Mouse (Mus musculus) cortical plate, adult 2 months (tissue): ENCODE measurements around the gene Dgkg. TPM values are rescaled to one million over a fixed set of nuclear protein-coding genes. Genes with fewer than 3 reads are reported as not detected.

ENCODE experiments used
- H3K27ac ChIP-seq: fragments of 200-500 bp; 2 replicates; pipeline ENCODE4 v1.5.1; 2012; ENCODE audit warnings: low read length, control low read depth, inconsistent platforms; ENCODE audit not compliant: insufficient read depth
- H3K4me1 ChIP-seq: fragments of 200-500 bp; 2 replicates; pipeline ENCODE4 v1.6.1; 2011; ENCODE audit warnings: low read length; ENCODE audit not compliant: control insufficient read depth, insufficient read depth
- H3K4me3 ChIP-seq: fragments of 200-500 bp; 2 replicates; pipeline ENCODE4 v1.5.1; 2011; ENCODE audit warnings: mild to moderate bottlenecking, low read length, control low read depth; ENCODE audit not compliant: insufficient read depth
- CTCF ChIP-seq: fragments of 200-500 bp; IDR thresholded peaks from 2 replicates; pipeline ENCODE4 v1.5.1; 2011; ENCODE audit warnings: mild to moderate bottlenecking, control low read depth, low read length; ENCODE audit not compliant: insufficient read depth; ENCODE audit errors: extremely low read depth
- POLR2A ChIP-seq: fragments of 200-500 bp; IDR thresholded peaks from 2 replicates; pipeline ENCODE4 v1.6.1; 2011; ENCODE audit warnings: mild to moderate bottlenecking, low read length, control low read depth; ENCODE audit not compliant: insufficient read depth; ENCODE audit errors: extremely low read depth
- polyA plus RNA-seq: library from polyadenylated mRNA; depleted of rRNA; stranded (reverse); fragments of >200 nt; gene quantifications from 2 replicates; pipeline ENCODE4 v1.2.3, GENCODE M21; 2012

Dgkg gene
- polyA plus RNA-seq, 1 experiment: 14.0 TPM

- H3K4me3 ChIP-seq: no peak overlapping the region
- TF ChIP-seq CTCF (no peak), POLR2A (no peak)
- H3K27ac ChIP-seq: no peak overlapping the region
- H3K4me1 ChIP-seq: no peaks in the 10 kb centered on the region; the same call in 1 of the 2 replicates
These were observed 31.0 kb downstream of the Dgkg start for GRCm38 (mm10) chr16:22625987-22626386.

GRCm38 (mm10) chr16:22625412-22625811 lies 31.6 kb downstream of the Dgkg start:
- Histone ChIP-seq H3K4me3 (no peak overlapping the region), H3K4me1 (no peaks in the 10 kb centered on the region; the same call in 1 of the 2 replicates), H3K27ac (no peak overlapping the region)
- TF ChIP-seq CTCF: no peak
- no peak for TF ChIP-seq POLR2A

GRCm38 (mm10) chr16:22622286-22622685 lies 34.7 kb downstream of the Dgkg start:
- TF ChIP-seq CTCF (no peak), POLR2A (no peak)
- Histone ChIP-seq H3K4me3 (no peak overlapping the region), H3K4me1 (peaks cover 6% of the 10 kb centered on the region), H3K27ac (no peak overlapping the region)

- no peak for TF ChIP-seq CTCF
- TF ChIP-seq POLR2A: no peak
- H3K27ac ChIP-seq: no peak overlapping the region
- peaks cover 6% of the 10 kb centered on the region for H3K4me1 ChIP-seq
These were observed 35.6 kb downstream of the Dgkg start for GRCm38 (mm10) chr16:22621299-22621920.

DNA sequence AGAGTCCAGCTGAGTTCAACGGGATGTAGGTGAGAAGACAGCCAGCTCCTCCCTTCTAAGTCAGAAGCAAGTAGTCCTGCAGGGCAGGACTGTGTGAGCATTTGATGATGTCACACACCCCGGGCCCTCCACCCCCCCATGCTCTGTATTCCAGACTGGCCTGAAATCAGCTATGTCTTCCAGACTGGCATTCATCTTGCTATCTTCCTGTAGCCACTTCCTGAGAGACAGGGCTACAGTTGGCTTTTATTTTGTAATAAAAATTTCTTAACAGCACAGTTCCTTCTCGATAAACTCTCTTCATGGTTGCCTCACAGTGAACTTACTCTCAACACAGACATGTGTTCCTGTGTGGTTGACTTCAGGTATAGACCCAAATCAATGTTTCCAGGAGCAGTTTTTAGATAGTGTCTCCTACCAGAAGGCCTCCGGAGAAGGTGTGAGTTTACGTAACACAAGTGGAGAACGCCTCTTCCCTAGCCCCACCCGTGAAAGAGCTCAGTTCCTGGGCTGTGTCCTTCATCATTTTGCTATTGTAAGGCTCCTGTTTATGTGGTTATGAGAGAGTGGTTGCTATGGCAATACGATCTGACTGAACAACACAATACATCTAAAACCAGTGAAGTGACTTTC lies 38.5 kb downstream of the Dgkg start:
- no peak for TF ChIP-seq POLR2A
- no peak for TF ChIP-seq CTCF
- H3K4me1 ChIP-seq: peaks cover 6% of the 10 kb centered on the region
- H3K27ac ChIP-seq: no peak overlapping the region
- H3K4me3 ChIP-seq: no peak overlapping the region

More at GRCm38 (mm10) chr16:22621299-22621920, 35.6 kb downstream of the Dgkg start:
- no peak overlapping the region for H3K4me3 ChIP-seq

DNA sequence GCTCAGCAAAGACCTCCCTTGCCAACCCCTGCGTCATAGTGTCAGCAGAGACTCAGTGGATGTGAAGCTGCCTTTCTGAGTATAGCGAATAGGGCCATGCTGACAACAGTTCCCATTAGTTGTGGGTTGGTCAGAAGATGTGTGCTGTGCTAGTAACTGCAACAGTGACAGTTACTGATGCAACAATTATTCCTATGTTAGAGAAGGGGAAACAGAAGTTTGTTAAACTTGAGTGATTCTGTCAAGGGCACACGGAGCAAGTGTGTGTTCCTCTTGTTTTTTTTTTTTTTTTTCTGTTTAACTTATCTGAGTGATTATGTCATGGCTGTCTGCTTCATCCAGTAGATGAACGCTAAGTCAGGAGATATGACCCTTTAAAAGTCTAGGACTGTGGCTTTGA lies 41.2 kb downstream of the Dgkg start:
- H3K4me1 ChIP-seq: peaks cover 6% of the 10 kb centered on the region
- no peak overlapping the region for H3K27ac ChIP-seq
- H3K4me3 ChIP-seq: no peak overlapping the region
- no peak for TF ChIP-seq POLR2A
- TF ChIP-seq CTCF: no peak

GRCm38 (mm10) chr16:22613186-22614073 lies 43.6 kb downstream of the Dgkg start:
- H3K4me3 ChIP-seq: no peak overlapping the region
- no peak for TF ChIP-seq CTCF
- no peak for TF ChIP-seq POLR2A
- no peak overlapping the region for H3K27ac ChIP-seq

DNA sequence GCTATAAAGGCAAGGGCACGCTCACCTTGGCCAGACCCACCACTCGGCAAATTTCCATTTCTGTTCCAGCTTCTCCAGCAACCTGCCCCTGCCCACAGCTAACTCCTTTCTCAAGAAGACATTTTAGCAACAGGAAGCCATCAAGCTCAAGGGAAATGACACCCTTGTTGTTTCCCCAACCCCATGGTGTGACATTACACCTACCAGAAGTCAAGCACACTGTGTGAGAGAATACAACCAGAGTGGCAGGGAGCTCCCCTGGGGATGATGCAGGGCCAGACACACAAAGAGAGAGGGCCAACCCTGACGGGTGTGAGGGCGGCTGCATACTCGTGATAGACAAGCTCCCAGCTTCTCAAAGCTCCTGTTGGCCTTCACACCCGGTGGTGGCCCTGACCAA lies 49.0 kb downstream of the Dgkg start:
- no peaks in the 10 kb centered on the region for H3K4me1 ChIP-seq
- H3K4me3 ChIP-seq: no peak overlapping the region

More at GRCm38 (mm10) chr16:22613186-22614073, 43.6 kb downstream of the Dgkg start:
- peaks cover 4% of the 10 kb centered on the region for H3K4me1 ChIP-seq

GRCm38 (mm10) chr16:22606989-22607388 lies 50.0 kb downstream of the Dgkg start:
- Histone ChIP-seq H3K4me3 (no peak overlapping the region), H3K4me1 (no peaks in the 10 kb centered on the region), H3K27ac (no peak overlapping the region)
- TF ChIP-seq POLR2A: no peak
- no peak for TF ChIP-seq CTCF

More for the DNA sequence above, 49.0 kb downstream of the Dgkg start:
- no peak overlapping the region for H3K27ac ChIP-seq
- TF ChIP-seq POLR2A (no peak), CTCF (no peak)
